Mouse (Mus musculus) megakaryocyte-erythroid progenitor cell, adult 5-6 weeks (primary cell): Measurements from ENCODE around the gene Mfsd6. TPM values are rescaled to one million over a fixed set of nuclear protein-coding genes. Genes with fewer than 3 reads are reported as not detected.
A peak's percentile ranks its signal among the peaks of the same experiment; 100 is the strongest.
"Not testable (repeated sequence)": the region's sequence is repeated elsewhere in the genome, so short reads cannot be mapped to it uniquely, and the experiment has no call there.

Experiments
- ATAC-seq: replicated peaks from 2 replicates; pipeline ENCODE4 v1.8.0; 2016; ENCODE audit warnings: mild to moderate bottlenecking, inconsistent platforms; ENCODE audit not compliant: severe bottlenecking, poor library complexity, low FRiP score, low TSS enrichment
- total RNA-seq, 2 experiments: library from RNA; stranded (forward) in 1 of 2; stranded (reverse) in 1 of 2; fragments of 200-1000, 215-1000 nt in 1 of 2; fragments of >200 nt in 1 of 2; fragmentation: Nextera tagmentation in 1 of 2; gene quantifications; 2 replicates each; pipeline ENCODE4 v1.2.3; 2014 to 2017

Mfsd6 gene
- total RNA-seq, 2 experiments from 2014 or later: 3.3 to 5.9 TPM

- ATAC-seq: no peak
These were observed 12.8 kb downstream of the Mfsd6 start for GRCm38 (mm10) chr1:52714451-52714850.

- ATAC-seq: no peak
These were observed 13.2 kb downstream of the Mfsd6 start for GRCm38 (mm10) chr1:52714021-52714420.

- no peak for ATAC-seq
These were observed 18.5 kb downstream of the Mfsd6 start for GRCm38 (mm10) chr1:52708745-52709144.

GRCm38 (mm10) chr1:52707030-52707429, 20.2 kb downstream of the Mfsd6 start:
- ATAC-seq: no peak

- ATAC-seq: no peak
These were observed 24.3 kb downstream of the Mfsd6 start for GRCm38 (mm10) chr1:52702738-52703491.

- no peak; the same call in 1 of the 2 replicates for ATAC-seq
These were observed 25.3 kb downstream of the Mfsd6 start for GRCm38 (mm10) chr1:52701941-52702340.

- not testable (repeated sequence) for ATAC-seq
These were observed 32.8 kb downstream of the Mfsd6 start for GRCm38 (mm10) chr1:52694456-52694855.

GRCm38 (mm10) chr1:52687636-52688035, 39.6 kb downstream of the Mfsd6 start:
- ATAC-seq: no peak

GRCm38 (mm10) chr1:52683550-52683949, 43.7 kb downstream of the Mfsd6 start:
- ATAC-seq: no peak

- ATAC-seq: peak; percentile 50; the same call in 1 of the 2 replicates
These were observed 50.6 kb downstream of the Mfsd6 start for GRCm38 (mm10) chr1:52676621-52677020.

GRCm38 (mm10) chr1:52675561-52676551, 51.4 kb downstream of the Mfsd6 start:
- no peak for ATAC-seq

GRCm38 (mm10) chr1:52669931-52670330, 57.3 kb downstream of the Mfsd6 start:
- ATAC-seq: no peak

- no peak for ATAC-seq
These were observed 58.4 kb downstream of the Mfsd6 start for GRCm38 (mm10) chr1:52668743-52669323.

- no peak for ATAC-seq
These were observed 64.0 kb downstream of the Mfsd6 start for GRCm38 (mm10) chr1:52663228-52663627.

GRCm38 (mm10) chr1:52660765-52661164, 66.5 kb downstream of the Mfsd6 start:
- no peak for ATAC-seq

GRCm38 (mm10) chr1:52660278-52660677, 67.0 kb downstream of the Mfsd6 start:
- ATAC-seq: no peak

- no peak for ATAC-seq
These were observed 69.1 kb downstream of the Mfsd6 start for GRCm38 (mm10) chr1:52658160-52658559.

- ATAC-seq: no peak
These were observed 72.1 kb downstream of the Mfsd6 start for GRCm38 (mm10) chr1:52655153-52655552.

GRCm38 (mm10) chr1:52653366-52653765, 73.9 kb downstream of the Mfsd6 start:
- ATAC-seq: no peak
